Mouse (Mus musculus) G1E (cell line): ENCODE results near the gene Txndc11. TPM values are rescaled to one million over a fixed set of nuclear protein-coding genes. Genes with fewer than 3 reads are reported as not detected.
A peak's percentile ranks its signal among the peaks of the same experiment; 100 is the strongest.

Experiments
- ATAC-seq: 2 replicates; pipeline ENCODE4 v1.8.0; 2016; ENCODE audit warnings: mild to moderate bottlenecking; ENCODE audit not compliant: insufficient number of reproducible peaks, poor library complexity, low FRiP score, severe bottlenecking; ENCODE audit errors: extremely low read depth
- DNase-seq: peaks from one replicate; pipeline ENCODE4 v3.0.0; 2012; ENCODE audit warnings: low spot score
- H3K27me3 ChIP-seq: 2 replicates; pipeline ENCODE4 v1.6.1; 2012; ENCODE audit warnings: mild to moderate bottlenecking, low read length, inconsistent platforms; ENCODE audit not compliant: insufficient read depth
- H3K36me3 ChIP-seq: replicated peaks from 2 replicates; pipeline ENCODE3; 2012; ENCODE audit warnings: mild to moderate bottlenecking, inconsistent platforms
- H3K4me1 ChIP-seq: 2 replicates; pipeline ENCODE4 v1.6.1; 2012; ENCODE audit warnings: low read depth, low read length, inconsistent platforms, mixed read lengths; ENCODE audit not compliant: insufficient read depth
- H3K4me3 ChIP-seq: 2 replicates; pipeline ENCODE4 v1.5.1; 2012; ENCODE audit warnings: low read depth, mild to moderate bottlenecking, inconsistent platforms, low read length, moderate library complexity, mixed read lengths
- H3K9me3 ChIP-seq: replicated peaks from 2 replicates; pipeline ENCODE4 v1.6.1; 2012; ENCODE audit warnings: inconsistent platforms
- CTCF ChIP-seq: IDR thresholded peaks from 2 replicates; pipeline ENCODE4 v1.5.1; 2012; ENCODE audit warnings: low read depth, low read length, inconsistent platforms, mixed read lengths
- GATA1 ChIP-seq: IDR thresholded peaks from 2 replicates; pipeline ENCODE4 v1.6.1; 2012; ENCODE audit warnings: borderline replicate concordance, low read length, inconsistent platforms, mixed read lengths
- GATA2 ChIP-seq: IDR thresholded peaks from 2 replicates; pipeline ENCODE4 v1.6.1; 2012; ENCODE audit warnings: low read depth, low read length, inconsistent platforms, borderline replicate concordance
- POLR2AphosphoS5 ChIP-seq: IDR thresholded peaks from 2 replicates; pipeline ENCODE4 v1.6.1; 2012; ENCODE audit warnings: low read depth, low read length, inconsistent platforms; ENCODE audit not compliant: insufficient replicate concordance
- TAL1 ChIP-seq: conservative IDR thresholded peaks from 2 replicates; pipeline ENCODE4 v1.6.1; 2012; ENCODE audit warnings: low read depth, low read length, inconsistent platforms, mixed read lengths
- polyA plus RNA-seq: library from polyadenylated mRNA; stranded (reverse); fragments of >175 nt; gene quantifications from 2 replicates; pipeline ENCODE4 v1.2.3, GENCODE M21; 2012
- total RNA-seq, 2 experiments: library from RNA; stranded (forward) in 1 of 2; stranded (reverse) in 1 of 2; fragments of 200-1000 nt in 1 of 2; fragments of >200 nt in 1 of 2; fragmentation: Nextera tagmentation in 1 of 2; gene quantifications; 2 replicates each; pipeline ENCODE4 v1.2.3; 2014 to 2017

Txndc11 gene
- total and polyA plus RNA-seq, 3 experiments = 19.2 to 43.3 (median 27.0) TPM

GRCm38 (mm10) chr16:11062794-11063721, 71.4 kb downstream of the Txndc11 start:
- DNase-seq = peak; percentile 9
- Histone ChIP-seq H3K4me1 (peaks cover 17% of the 10 kb centered on the region), H3K36me3 (no peaks in the 10 kb centered on the region), H3K4me3 (no peak overlapping the region; the same call in 1 of the 2 replicates), H3K9me3 (no peaks in the 10 kb centered on the region), H3K27me3 (peaks cover 62% of the 10 kb centered on the region)
- no peak for TF ChIP-seq CTCF
- no peak for TF ChIP-seq GATA1
- TF ChIP-seq POLR2AphosphoS5 = no peak
- TF ChIP-seq TAL1 = no peak
- TF ChIP-seq GATA2 = no peak
- ATAC-seq = no peak

GRCm38 (mm10) chr16:11060645-11061044, 73.8 kb downstream of the Txndc11 start, which contains the start of gene Snn:
Snn (plus strand) TSS chr16:11060945.
- TF ChIP-seq TAL1 (no peak), GATA2 (no peak), POLR2AphosphoS5 (no peak), CTCF (no peak), GATA1 (no peak)
- ATAC-seq (no peak), DNase-seq (no peak)
- no peaks in the 10 kb centered on the region for H3K36me3 ChIP-seq
- H3K9me3 ChIP-seq = no peaks in the 10 kb centered on the region
- no peak within 1 kb of the TSS for H3K4me3 ChIP-seq
- H3K27me3 ChIP-seq = peaks cover 58% of the 10 kb centered on the region
- peaks cover 4% of the 10 kb centered on the region for H3K4me1 ChIP-seq

GRCm38 (mm10) chr16:11055916-11056315, 78.5 kb downstream of the Txndc11 start:
- H3K4me3 ChIP-seq = no peak overlapping the region
- TF ChIP-seq TAL1 (no peak), GATA2 (no peak), POLR2AphosphoS5 (no peak), GATA1 (no peak)
- no peaks in the 10 kb centered on the region for H3K9me3 ChIP-seq
- no peaks in the 10 kb centered on the region for H3K4me1 ChIP-seq
- H3K36me3 ChIP-seq = no peaks in the 10 kb centered on the region
- H3K27me3 ChIP-seq = peaks cover 36% of the 10 kb centered on the region
- ATAC-seq (no peak), DNase-seq (no peak)

GRCm38 (mm10) chr16:11054871-11055270, 79.6 kb downstream of the Txndc11 start:
- Histone ChIP-seq H3K27me3 (peaks cover 43% of the 10 kb centered on the region), H3K9me3 (no peaks in the 10 kb centered on the region), H3K4me3 (no peak overlapping the region), H3K36me3 (no peaks in the 10 kb centered on the region), H3K4me1 (no peaks in the 10 kb centered on the region)
- TF ChIP-seq CTCF = no peak
- no peak for TF ChIP-seq TAL1
- TF ChIP-seq POLR2AphosphoS5 = no peak
- ATAC-seq (no peak), DNase-seq (no peak)

GRCm38 (mm10) chr16:11054409-11054808, 80.0 kb downstream of the Txndc11 start:
- no peak for TF ChIP-seq GATA1
- Histone ChIP-seq H3K36me3 (no peaks in the 10 kb centered on the region), H3K4me1 (no peaks in the 10 kb centered on the region), H3K27me3 (peaks cover 46% of the 10 kb centered on the region), H3K4me3 (no peak overlapping the region), H3K9me3 (no peaks in the 10 kb centered on the region)
- ATAC-seq (no peak), DNase-seq (no peak)

GRCm38 (mm10) chr16:11051134-11051533, 83.3 kb downstream of the Txndc11 start:
- H3K4me3 ChIP-seq = no peak overlapping the region
- ATAC-seq (no peak), DNase-seq (no peak)
- TF ChIP-seq TAL1 (no peak), POLR2AphosphoS5 (no peak), GATA2 (no peak), GATA1 (no peak), CTCF (no peak)
- H3K4me1 ChIP-seq = no peaks in the 10 kb centered on the region
- peaks cover 47% of the 10 kb centered on the region for H3K27me3 ChIP-seq
- H3K36me3 ChIP-seq = no peaks in the 10 kb centered on the region
- H3K9me3 ChIP-seq = no peaks in the 10 kb centered on the region
